9 mouse cellular contexts compared by ENCODE assay signal in genomic region chr11:88661444-88662180, GRCm38 (mm10). TPM values are rescaled to one million over a fixed set of nuclear protein-coding genes. Genes with fewer than 3 reads are reported as not detected.
DNase-seq lines count a peak whose midpoint lies in the region; ATAC-seq and TF ChIP-seq lines count a peak whose summit lies in the region.
"Had no signal": no experiment of that assay in that cellular context is flagged by ENCODE, and none has a peak within 500 bp of the region (broad histone marks: within the 10 kb centered on the region; RNA-seq: fewer than 3 reads in every experiment).

No protein-coding gene starts in this region.

- no peak for TF ChIP-seq CTCF in forebrain, postnatal 0 days (IDR thresholded peaks at IDR 0.05; ENCODE audit: low read depth)
- TF ChIP-seq CTCF in midbrain, postnatal 0 days (IDR thresholded peaks at IDR 0.05): no peak
- no peak for TF ChIP-seq CTCF in liver, postnatal 0 days (IDR thresholded peaks at IDR 0.05; ENCODE audit: low read depth)
- no peak for TF ChIP-seq CTCF in lung, postnatal 0 days (IDR thresholded peaks at IDR 0.05)

- H3K4me3 ChIP-seq in forebrain, embryonic 14.5 days (ENCODE audit: low read depth, low read length): no peak overlapping the region
- no peak overlapping the region for H3K4me3 ChIP-seq in forebrain, postnatal 0 days (ENCODE audit: low read depth, low read length)
- H3K4me3 ChIP-seq in midbrain, embryonic 14.5 days (replicated peaks; ENCODE audit: low read depth, low read length): no peak overlapping the region
- no peak overlapping the region for H3K4me3 ChIP-seq in midbrain, postnatal 0 days (ENCODE audit: low read depth, low read length)
- no peak overlapping the region for H3K4me3 ChIP-seq in intestine, embryonic 16.5 days (ENCODE audit: low read length)
- H3K4me3 ChIP-seq in liver, postnatal 0 days (ENCODE audit: low read depth, low read length): no peak overlapping the region
- no peak overlapping the region for H3K4me3 ChIP-seq in lung, postnatal 0 days (ENCODE audit: low read depth, low read length)

- H3K36me3 ChIP-seq in forebrain, embryonic 14.5 days (ENCODE audit: control insufficient read depth, insufficient read depth, low read length): peaks cover 33% of the 10 kb centered on the region
- H3K36me3 ChIP-seq in forebrain, postnatal 0 days (ENCODE audit: insufficient read depth): no peaks in the 10 kb centered on the region
- peaks cover 20% of the 10 kb centered on the region; the same call in 1 of the 2 replicates for H3K36me3 ChIP-seq in midbrain, embryonic 14.5 days (ENCODE audit: control insufficient read depth, insufficient read depth, low read length)
- no peaks in the 10 kb centered on the region; the same call in 1 of the 2 replicates for H3K36me3 ChIP-seq in midbrain, postnatal 0 days (ENCODE audit: insufficient read depth, low read length)
- peaks cover 4% of the 10 kb centered on the region; the same call in 1 of the 2 replicates for H3K36me3 ChIP-seq in intestine, embryonic 16.5 days (ENCODE audit: control insufficient read depth, insufficient read depth, low read length)
- peaks cover 10% of the 10 kb centered on the region; the same call in 1 of the 2 replicates for H3K36me3 ChIP-seq in liver, postnatal 0 days (replicated peaks; ENCODE audit: insufficient read depth, low read length)
- H3K36me3 ChIP-seq in lung, postnatal 0 days (ENCODE audit: insufficient read depth, low read length): no peaks in the 10 kb centered on the region

- 85% methylated on average over 11 of the region's 11 CpGs for WGBS in forebrain, embryonic 14.5 days
- WGBS in forebrain, postnatal 0 days: 85% methylated on average over 11 of the region's 11 CpGs
- WGBS in midbrain, embryonic 14.5 days: 89% methylated on average over 11 of the region's 11 CpGs
- 79% methylated on average over 11 of the region's 11 CpGs for WGBS in midbrain, postnatal 0 days
- 54% methylated on average over 11 of the region's 11 CpGs for WGBS in intestine, embryonic 16.5 days
- WGBS in liver, postnatal 0 days (ENCODE audit: insufficient replicate concordance): 65% methylated on average over 11 of the region's 11 CpGs
- 58% methylated on average over 11 of the region's 11 CpGs for WGBS in lung, postnatal 0 days

- H3K9me3 ChIP-seq in forebrain, embryonic 14.5 days (replicated peaks; ENCODE audit: control insufficient read depth, low read length): no peaks in the 10 kb centered on the region
- H3K9me3 ChIP-seq in forebrain, postnatal 0 days (ENCODE audit: low read length): no peaks in the 10 kb centered on the region
- no peaks in the 10 kb centered on the region for H3K9me3 ChIP-seq in midbrain, embryonic 14.5 days (ENCODE audit: control insufficient read depth, low read length)
- H3K9me3 ChIP-seq in midbrain, postnatal 0 days (ENCODE audit: low read length): no peaks in the 10 kb centered on the region
- H3K9me3 ChIP-seq in intestine, embryonic 16.5 days (ENCODE audit: control insufficient read depth, low read length): no peaks in the 10 kb centered on the region
- no peaks in the 10 kb centered on the region for H3K9me3 ChIP-seq in liver, postnatal 0 days (ENCODE audit: low read length)
- no peaks in the 10 kb centered on the region for H3K9me3 ChIP-seq in lung, postnatal 0 days (ENCODE audit: low read length)

- no peaks in the 10 kb centered on the region for H3K27me3 ChIP-seq in forebrain, embryonic 14.5 days (replicated peaks; ENCODE audit: control insufficient read depth, insufficient read depth, low read length)
- H3K27me3 ChIP-seq in forebrain, postnatal 0 days (ENCODE audit: insufficient read depth, low read length): no peaks in the 10 kb centered on the region
- no peaks in the 10 kb centered on the region for H3K27me3 ChIP-seq in midbrain, embryonic 14.5 days (ENCODE audit: control insufficient read depth, insufficient read depth, low read length)
- H3K27me3 ChIP-seq in midbrain, postnatal 0 days (ENCODE audit: insufficient read depth, low read length): no peaks in the 10 kb centered on the region
- H3K27me3 ChIP-seq in intestine, embryonic 16.5 days (replicated peaks; ENCODE audit: control insufficient read depth, insufficient read depth, low read length): no peaks in the 10 kb centered on the region
- no peaks in the 10 kb centered on the region for H3K27me3 ChIP-seq in liver, postnatal 0 days (ENCODE audit: insufficient read depth, low read length)
- H3K27me3 ChIP-seq in lung, postnatal 0 days (replicated peaks; ENCODE audit: insufficient read depth, low read length): no peaks in the 10 kb centered on the region

- no peak for DNase-seq in forebrain, embryonic 14.5 days (ENCODE audit: low spot score)
- DNase-seq in forebrain, postnatal 0 days: no peak
- DNase-seq in midbrain, embryonic 14.5 days: no peak
- DNase-seq in midbrain, postnatal 0 days (ENCODE audit: low spot score): no peak
- no peak for DNase-seq in liver, postnatal 0 days
- no peak for DNase-seq in lung, postnatal 0 days (ENCODE audit: low spot score)
- no peak for DNase-seq in right cerebral cortex, postnatal 25 days
- DNase-seq: B cell, adult 2 months had no signal

- TF ChIP-seq EP300 in liver, postnatal 0 days (IDR thresholded peaks at IDR 0.05; ENCODE audit: low read depth): no peak
- TF ChIP-seq EP300 in lung, postnatal 0 days (IDR thresholded peaks at IDR 0.05): no peak

- peaks cover 9% of the 10 kb centered on the region for H3K4me1 ChIP-seq in forebrain, embryonic 14.5 days (ENCODE audit: control insufficient read depth, insufficient read depth, low read length)
- H3K4me1 ChIP-seq in forebrain, postnatal 0 days (ENCODE audit: insufficient read depth): no peaks in the 10 kb centered on the region
- peaks cover 36% of the 10 kb centered on the region for H3K4me1 ChIP-seq in midbrain, embryonic 14.5 days (ENCODE audit: control insufficient read depth, insufficient read depth, low read length)
- peaks cover 3% of the 10 kb centered on the region for H3K4me1 ChIP-seq in midbrain, postnatal 0 days (ENCODE audit: insufficient read depth, low read length)
- H3K4me1 ChIP-seq in intestine, embryonic 16.5 days (ENCODE audit: control insufficient read depth, insufficient read depth, low read length): peaks cover 11% of the 10 kb centered on the region
- 0 out of 2 replicates have a peak, but pooled peaks cover 10% of the 10 kb centered on the region for H3K4me1 ChIP-seq in liver, postnatal 0 days (ENCODE audit: insufficient read depth)
- 0 out of 2 replicates have a peak, but pooled peaks cover 3% of the 10 kb centered on the region for H3K4me1 ChIP-seq in lung, postnatal 0 days (ENCODE audit: insufficient read depth, low read depth, low read length)

- no peak overlapping the region for H3K4me2 ChIP-seq in forebrain, embryonic 14.5 days (ENCODE audit: low read length)
- no peak overlapping the region for H3K4me2 ChIP-seq in forebrain, postnatal 0 days (ENCODE audit: low read depth)
- no peak overlapping the region for H3K4me2 ChIP-seq in midbrain, embryonic 14.5 days (ENCODE audit: low read length)
- H3K4me2 ChIP-seq in midbrain, postnatal 0 days (ENCODE audit: low read depth, low read length, poor library complexity, severe bottlenecking): no peak overlapping the region
- no peak overlapping the region for H3K4me2 ChIP-seq in intestine, embryonic 16.5 days (ENCODE audit: low read depth, low read length)
- peak overlapping the region; percentile 22; the same call in 1 of the 2 replicates for H3K4me2 ChIP-seq in liver, postnatal 0 days (ENCODE audit: low read depth, low read length)
- no peak overlapping the region for H3K4me2 ChIP-seq in lung, postnatal 0 days (replicated peaks; ENCODE audit: low read depth, low read length)

- H3K27ac ChIP-seq in forebrain, embryonic 14.5 days (ENCODE audit: low read depth, low read length): peak overlapping the region; percentile 21; the same call in 1 of the 2 replicates
- H3K27ac ChIP-seq in forebrain, postnatal 0 days (ENCODE audit: low read depth, low read length): no peak overlapping the region
- peak overlapping the region; percentile 64 for H3K27ac ChIP-seq in midbrain, embryonic 14.5 days (replicated peaks; ENCODE audit: low read depth, low read length)
- H3K27ac ChIP-seq in midbrain, postnatal 0 days (ENCODE audit: low read depth, low read length): no peak overlapping the region
- no peak overlapping the region for H3K27ac ChIP-seq in intestine, embryonic 16.5 days (ENCODE audit: low read length)
- H3K27ac ChIP-seq in liver, postnatal 0 days (ENCODE audit: low read depth): peak overlapping the region; percentile 67
- no peak overlapping the region for H3K27ac ChIP-seq in lung, postnatal 0 days (ENCODE audit: low read length)

- no peak overlapping the region for H3K9ac ChIP-seq in forebrain, embryonic 14.5 days (ENCODE audit: low read length)
- no peak overlapping the region for H3K9ac ChIP-seq in forebrain, postnatal 0 days
- no peak overlapping the region for H3K9ac ChIP-seq in midbrain, embryonic 14.5 days (replicated peaks; ENCODE audit: low read length)
- H3K9ac ChIP-seq in midbrain, postnatal 0 days (replicated peaks; ENCODE audit: low read length, poor library complexity, severe bottlenecking): no peak overlapping the region
- no peak overlapping the region for H3K9ac ChIP-seq in intestine, embryonic 16.5 days (ENCODE audit: low read depth, low read length)
- no peak overlapping the region for H3K9ac ChIP-seq in liver, postnatal 0 days (replicated peaks)
- H3K9ac ChIP-seq in lung, postnatal 0 days (replicated peaks; ENCODE audit: low read depth): no peak overlapping the region

- no peak for ATAC-seq in forebrain, embryonic 14.5 days
- no peak for ATAC-seq in forebrain, postnatal 0 days
- ATAC-seq in midbrain, embryonic 14.5 days (ENCODE audit: low FRiP score, low TSS enrichment): no peak
- ATAC-seq in midbrain, postnatal 0 days (ENCODE audit: low FRiP score): no peak
- ATAC-seq in intestine, embryonic 16.5 days: 0 out of 2 replicates have a peak, but pooled peaks have one; percentile 21
- peak; percentile 79 for ATAC-seq in liver, postnatal 0 days
- ATAC-seq in lung, postnatal 0 days: no peak

RNA-seq across cellular contexts. Expression of gene Msi2, which starts 56.7 kb away (rescaled TPM):
- 19.9 and 20.3 TPM in 2 replicates for polyA plus RNA-seq in forebrain, embryonic 14.5 days (2014; fragmentation: Nextera tagmentation; extraction: Ambion mirVana)
- total RNA-seq in forebrain, postnatal 0 days (2014; rRNA removed): 81.4 and 107 TPM in 2 replicates
- polyA plus RNA-seq in forebrain, postnatal 0 days (2015; fragmentation: Nextera tagmentation; extraction: Ambion mirVana): 9.8 and 18.5 TPM in 2 replicates
- 33.1 and 61.8 TPM in 2 replicates for polyA plus RNA-seq in midbrain, embryonic 14.5 days (2014; fragmentation: Nextera tagmentation; extraction: Ambion mirVana)
- total RNA-seq in midbrain, postnatal 0 days (2014; rRNA removed): 133 and 142 TPM in 2 replicates
- 21.6 and 26.9 TPM in 2 replicates for polyA plus RNA-seq in midbrain, postnatal 0 days (2015; fragmentation: Nextera tagmentation; extraction: Ambion mirVana)
- polyA plus RNA-seq in intestine, embryonic 16.5 days (2015; fragmentation: Nextera tagmentation; extraction: Ambion mirVana): 8.7 and 10.0 TPM in 2 replicates
- polyA plus RNA-seq in liver, postnatal 0 days (2015; fragmentation: Nextera tagmentation; extraction: Ambion mirVana): 3.4 and 3.7 TPM in 2 replicates
- polyA plus RNA-seq in lung, postnatal 0 days (2015; fragmentation: Nextera tagmentation; extraction: Ambion mirVana): 12.6 and 13.3 TPM in 2 replicates

Comparison
In these comparisons a context has a peak if more than half of its experiments do, and no peak if none do; other contexts are left out.
1. H3K27ac ChIP-seq: peak in forebrain, embryonic 14.5 days (single experiment), midbrain, embryonic 14.5 days (single experiment) and liver, postnatal 0 days (single experiment); none in forebrain, postnatal 0 days (single experiment), midbrain, postnatal 0 days (single experiment), intestine, embryonic 16.5 days (single experiment) and lung, postnatal 0 days (single experiment).
2. ATAC-seq: peak in intestine, embryonic 16.5 days (single experiment) and liver, postnatal 0 days (single experiment); none in forebrain, embryonic 14.5 days (single experiment), forebrain, postnatal 0 days (single experiment), midbrain, embryonic 14.5 days (single experiment), midbrain, postnatal 0 days (single experiment) and lung, postnatal 0 days (single experiment).